Mouse (Mus musculus) gastrocnemius, adult 2 months (tissue): ENCODE measurements around the gene Rnf128. TPM values are rescaled to one million over a fixed set of nuclear protein-coding genes. Genes with fewer than 3 reads are reported as not detected.
"Not testable (repeated sequence)": the region's sequence is repeated elsewhere in the genome, so short reads cannot be mapped to it uniquely, and the experiment has no call there.

Source experiments
- DNase-seq: peaks from one replicate; pipeline ENCODE4 v3.0.0; 2022
- H3K27ac ChIP-seq: fragments of 200-600 bp; 2 replicates; pipeline ENCODE4 v1.8.1; 2022; ENCODE audit warnings: mild to moderate bottlenecking
- H3K4me3 ChIP-seq: fragments of 200-600 bp; 2 replicates; pipeline ENCODE4 v1.8.1; 2022; ENCODE audit warnings: mild to moderate bottlenecking, moderate library complexity
- CTCF ChIP-seq: fragments of 200-600 bp; IDR thresholded peaks from 2 replicates; pipeline ENCODE4 v1.8.1; 2022; ENCODE audit warnings: antibody characterized with exemption, mild to moderate bottlenecking, moderate library complexity
- intact Hi-C: fragments of 180-260 bp; cut with DNase I; formaldehyde crosslinking; loops from one replicate; pipeline ENCODE4 v1.15.1; 2025
- total RNA-seq, 2 experiments: library from RNA; stranded (reverse); gene quantifications; 2 replicates each; pipeline ENCODE4 v1.2.3; 2021

Gene Rnf128
- total RNA-seq, 2 experiments from 2014 or later = 14.7 to 26.6 TPM

DNA sequence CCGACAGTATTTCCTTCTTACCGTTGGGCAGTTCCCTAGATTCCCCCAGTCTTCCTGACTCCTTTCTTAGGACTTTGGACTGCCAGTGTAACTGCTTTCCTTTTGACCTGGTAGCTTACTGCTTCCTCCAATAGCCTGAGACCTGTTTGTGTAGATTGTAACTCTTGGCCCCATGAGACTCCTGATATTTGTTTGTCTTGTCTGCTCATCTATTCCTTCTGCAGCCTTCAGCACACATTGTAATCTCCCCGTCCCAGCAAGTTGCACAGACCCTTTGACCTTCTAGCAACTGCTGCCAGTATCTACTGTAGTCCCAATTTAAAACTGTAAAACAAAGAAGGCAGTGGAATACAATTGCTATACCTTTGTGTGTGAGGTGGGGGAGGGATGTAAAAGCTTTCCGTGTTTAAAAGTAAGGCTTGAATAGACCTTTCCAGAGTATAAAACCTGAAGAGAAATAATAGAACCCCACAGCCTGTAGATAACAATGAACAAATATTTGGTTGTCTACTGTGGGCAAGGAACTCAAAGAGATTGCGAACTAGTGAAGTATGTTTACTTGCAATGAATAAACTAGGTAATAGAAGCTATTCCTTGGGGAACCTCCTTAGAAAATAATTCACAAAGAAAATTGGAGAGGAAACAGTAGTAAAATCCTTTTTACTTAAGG, 726 bp upstream of the Rnf128 start:
- intact Hi-C loops = no loop called here

GRCm38 (mm10) chrX:139570054-139570453, 6.9 kb downstream of the Rnf128 start:
- no peak for DNase-seq
- intact Hi-C loops = no loop called here
- Histone ChIP-seq H3K4me3 (no peak overlapping the region), H3K27ac (no peak overlapping the region)
- no peak for TF ChIP-seq CTCF

More for the DNA sequence above, 726 bp upstream of the Rnf128 start:
- DNase-seq = no peak
- Histone ChIP-seq H3K27ac (no peak overlapping the region), H3K4me3 (no peak overlapping the region)
- no peak for TF ChIP-seq CTCF

DNA sequence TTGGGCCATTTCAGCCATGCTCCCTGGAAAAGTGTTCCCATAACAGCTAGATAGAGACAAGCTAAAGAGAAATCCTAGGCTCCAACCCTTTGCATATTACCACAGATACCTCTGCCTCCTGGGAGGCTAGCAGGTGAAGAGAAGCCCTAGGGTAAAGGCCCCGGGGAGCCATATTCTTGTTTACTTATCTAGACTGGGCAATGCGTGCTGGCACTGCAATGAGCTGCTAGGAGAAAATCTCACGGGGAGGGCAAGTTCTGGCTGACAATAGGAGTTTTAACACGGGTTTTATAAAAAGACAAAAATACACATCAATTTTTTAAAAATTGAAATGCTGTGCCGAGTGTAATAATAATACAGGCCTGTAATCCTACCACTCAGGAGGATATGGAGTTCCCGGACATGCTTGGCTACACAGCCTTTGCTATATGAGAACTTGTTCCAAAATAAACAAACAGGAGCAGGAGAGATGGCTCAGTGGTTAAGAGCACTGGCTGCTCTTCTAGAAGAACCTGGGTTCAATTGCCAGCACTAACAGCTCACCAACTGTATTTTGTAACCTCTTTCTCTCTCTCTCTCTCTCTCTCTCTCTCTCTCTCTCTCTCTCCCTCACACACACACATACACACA, 15.6 kb downstream of the Rnf128 start:
- intact Hi-C loops = no loop called here
- TF ChIP-seq CTCF = no peak
- Histone ChIP-seq H3K27ac (peak overlapping the region; percentile 28), H3K4me3 (no peak overlapping the region)
- DNase-seq = no peak

DNA sequence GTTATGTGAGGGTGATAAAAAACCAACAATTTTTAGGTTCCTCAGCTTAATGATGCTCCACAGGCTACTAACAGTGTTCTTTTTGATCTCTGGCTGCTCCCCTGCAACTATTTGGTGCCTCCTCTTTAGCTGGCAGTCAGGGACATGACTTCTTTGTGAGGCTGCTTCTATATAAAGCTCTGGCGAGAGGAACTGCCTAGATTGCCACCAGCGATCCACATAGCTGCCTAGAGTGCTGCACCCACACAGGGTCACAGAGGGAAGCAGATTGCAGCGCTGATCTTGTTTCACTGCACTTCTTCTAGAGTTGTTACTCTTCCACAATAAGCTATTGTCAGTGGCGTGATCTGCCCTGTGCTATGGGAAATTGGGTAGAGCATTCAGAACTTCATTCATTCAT, 20.5 kb downstream of the Rnf128 start:
- intact Hi-C loops = loop anchor here (10.0 kb wide), 1 partner anchor 169 kb away; no protein-coding TSS in a partner anchor
- no peak overlapping the region for H3K4me3 ChIP-seq
- peak; percentile 22 for DNase-seq
- no peak for TF ChIP-seq CTCF
- no peak overlapping the region for H3K27ac ChIP-seq

GRCm38 (mm10) chrX:139586676-139587075, 23.6 kb downstream of the Rnf128 start:
- not testable (repeated sequence) for DNase-seq
- intact Hi-C loops = loop anchor here (10.0 kb wide), 1 partner anchor 172 kb away; no protein-coding TSS in a partner anchor

DNA sequence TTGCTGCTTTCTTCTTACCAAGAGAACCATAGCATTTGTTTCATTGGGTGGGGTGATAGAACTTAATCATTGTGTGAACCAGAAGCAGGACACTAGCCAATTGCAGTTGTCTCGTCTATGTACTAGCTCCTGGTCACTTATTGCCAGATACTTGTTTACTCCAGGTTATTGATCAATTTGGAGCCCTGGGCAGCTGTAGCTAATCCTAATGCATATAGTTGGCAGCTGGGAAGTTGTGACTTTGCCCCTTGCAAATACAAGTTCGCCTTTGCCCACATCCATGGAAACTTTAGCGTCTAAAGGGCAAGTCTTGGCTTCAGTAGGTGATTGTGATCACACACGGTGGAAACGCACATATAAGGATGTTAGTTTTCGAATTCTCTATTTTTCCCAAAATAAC, 33.3 kb downstream of the Rnf128 start:
- TF ChIP-seq CTCF = no peak
- Histone ChIP-seq H3K27ac (no peak overlapping the region), H3K4me3 (no peak overlapping the region)
- intact Hi-C loops = no loop called here
- no peak for DNase-seq

More at GRCm38 (mm10) chrX:139586676-139587075, 23.6 kb downstream of the Rnf128 start:
- H3K4me3 ChIP-seq, H3K27ac ChIP-seq: not testable (repeated sequence)

DNA sequence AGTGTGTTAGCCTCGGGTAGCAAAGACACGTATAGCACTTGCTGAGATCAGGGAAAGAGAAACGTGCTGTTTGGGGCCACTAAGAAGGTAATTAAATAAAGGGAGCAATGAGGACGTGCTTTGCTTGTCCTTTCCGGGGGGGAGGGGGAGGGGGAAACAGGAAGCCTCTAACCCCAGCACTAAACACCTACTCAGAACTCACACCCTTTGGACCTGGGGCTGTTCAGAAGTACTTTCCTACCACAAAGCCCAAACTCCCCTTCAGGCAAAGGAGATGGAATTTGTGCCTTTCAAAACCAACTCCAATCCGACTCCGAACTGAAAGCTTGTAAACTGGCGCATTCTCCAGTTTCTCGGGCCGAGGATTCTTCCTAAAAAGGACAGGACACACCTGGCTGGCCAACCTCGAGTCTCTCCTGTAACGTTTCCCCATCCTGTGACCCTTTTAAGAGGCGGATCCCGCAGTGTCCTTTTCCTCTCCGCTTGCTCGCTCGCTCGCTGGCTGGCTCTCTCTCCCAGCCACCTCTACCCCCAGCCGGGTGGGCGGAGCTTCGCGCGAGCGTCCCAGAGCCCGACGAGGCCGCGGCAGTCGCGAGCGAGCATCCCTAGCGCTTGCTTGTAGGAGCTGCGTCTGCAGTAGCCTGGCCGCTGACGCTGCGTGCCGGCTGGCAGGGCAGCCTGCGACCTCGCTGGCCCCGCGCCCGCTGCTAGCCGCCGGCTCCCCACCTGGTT, 47.1 kb downstream of the Rnf128 start:
- intact Hi-C loops = no loop called here
- TF ChIP-seq CTCF = peak; percentile 8; the same call in 1 of the 2 replicates
- H3K4me3 ChIP-seq = peak overlapping the region; percentile 78
- DNase-seq = peak; percentile 87
- H3K27ac ChIP-seq = peak overlapping the region; percentile 85

DNA sequence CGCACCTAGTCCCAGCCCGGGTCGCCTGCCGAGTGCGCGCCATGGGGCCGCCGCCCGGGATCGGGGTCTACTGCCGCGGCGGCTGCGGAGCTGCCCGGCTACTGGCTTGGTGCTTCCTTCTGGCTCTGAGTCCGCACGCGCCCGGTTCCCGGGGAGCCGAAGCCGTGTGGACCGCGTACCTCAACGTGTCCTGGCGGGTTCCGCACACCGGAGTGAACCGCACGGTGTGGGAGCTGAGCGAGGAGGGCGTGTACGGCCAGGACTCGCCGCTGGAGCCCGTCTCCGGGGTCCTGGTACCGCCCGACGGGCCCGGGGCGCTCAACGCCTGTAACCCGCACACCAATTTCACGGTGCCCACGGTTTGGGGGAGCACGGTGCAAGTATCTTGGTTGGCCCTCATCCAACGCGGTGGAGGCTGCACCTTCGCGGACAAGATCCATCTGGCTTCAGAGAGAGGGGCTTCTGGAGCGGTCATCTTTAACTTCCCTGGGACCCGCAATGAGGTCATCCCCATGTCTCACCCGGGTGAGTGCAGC, 47.7 kb downstream of the Rnf128 start:
- peak; percentile 37 for DNase-seq
- no peak for TF ChIP-seq CTCF
- Histone ChIP-seq H3K27ac (peak overlapping the region; percentile 85), H3K4me3 (peak overlapping the region; percentile 78)
- intact Hi-C loops = no loop called here

DNA sequence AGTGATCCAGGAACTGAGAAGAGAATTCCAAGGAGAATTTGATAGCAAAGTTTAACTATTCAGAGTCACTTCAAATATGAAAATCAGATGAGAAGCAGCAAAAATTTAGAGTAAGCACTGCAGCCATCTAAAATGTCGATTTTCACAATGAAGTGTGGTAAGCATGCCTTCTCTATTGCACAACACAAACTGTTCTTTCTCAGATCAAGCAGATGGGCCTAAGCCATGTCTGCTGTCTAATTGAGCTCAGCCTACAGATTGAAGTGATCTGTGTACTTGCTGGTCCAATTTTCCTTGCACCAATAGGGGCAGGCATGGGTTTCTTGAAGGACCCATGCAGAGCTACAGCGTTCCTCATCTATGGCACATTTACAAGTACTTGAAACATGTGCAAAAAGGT, 51.6 kb downstream of the Rnf128 start:
- Histone ChIP-seq H3K27ac (no peak overlapping the region), H3K4me3 (no peak overlapping the region)
- no peak for TF ChIP-seq CTCF
- intact Hi-C loops = no loop called here
- DNase-seq = no peak

DNA sequence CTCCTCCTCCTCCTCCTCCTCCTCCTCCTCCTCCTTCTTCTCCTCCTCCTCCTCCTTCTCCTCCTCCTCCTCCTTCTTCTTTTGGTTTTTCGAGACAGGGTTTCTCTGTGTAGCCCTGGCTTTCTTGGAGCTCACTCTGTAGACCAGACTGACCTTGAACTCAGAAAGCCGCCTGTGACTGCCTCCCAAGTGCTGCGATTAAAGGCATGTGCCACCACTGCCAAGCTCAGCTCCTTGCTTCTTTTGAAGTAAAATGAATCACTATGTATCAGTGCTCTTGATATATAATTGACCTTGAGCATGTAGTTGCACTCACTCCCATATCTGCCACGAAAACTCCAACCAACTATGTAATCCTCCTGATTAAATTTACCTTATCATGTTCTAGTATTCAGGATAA, 59.0 kb downstream of the Rnf128 start:
- intact Hi-C loops = no loop called here
- DNase-seq = no peak
- Histone ChIP-seq H3K4me3 (no peak overlapping the region), H3K27ac (no peak overlapping the region)
- no peak for TF ChIP-seq CTCF

DNA sequence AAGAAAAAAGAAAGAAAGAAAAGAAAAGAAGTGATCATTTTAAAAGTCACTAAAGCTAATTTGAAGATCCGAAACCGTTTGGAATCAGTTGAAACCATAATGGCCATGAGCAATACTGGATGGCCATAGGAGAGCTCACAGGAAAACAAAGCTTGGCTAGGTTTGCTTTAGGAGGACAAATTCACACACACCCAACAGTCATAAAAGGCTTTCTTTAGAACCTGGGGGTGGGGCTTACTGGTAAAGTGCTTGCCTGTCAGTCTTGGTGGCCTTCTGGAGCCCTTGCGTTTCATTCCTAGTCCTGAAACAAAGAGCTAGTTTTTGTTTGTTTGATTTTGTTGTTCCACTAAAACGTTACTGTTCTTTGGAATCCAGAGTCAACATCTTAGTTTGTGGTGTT, 71.6 kb downstream of the Rnf128 start:
- no peak for TF ChIP-seq CTCF
- Histone ChIP-seq H3K27ac (no peak overlapping the region), H3K4me3 (no peak overlapping the region)
- intact Hi-C loops = no loop called here
- no peak for DNase-seq

GRCm38 (mm10) chrX:139639744-139640143, 76.6 kb downstream of the Rnf128 start:
- Histone ChIP-seq H3K27ac (no peak overlapping the region), H3K4me3 (no peak overlapping the region)
- DNase-seq = no peak
- intact Hi-C loops = no loop called here
- TF ChIP-seq CTCF = no peak

DNA sequence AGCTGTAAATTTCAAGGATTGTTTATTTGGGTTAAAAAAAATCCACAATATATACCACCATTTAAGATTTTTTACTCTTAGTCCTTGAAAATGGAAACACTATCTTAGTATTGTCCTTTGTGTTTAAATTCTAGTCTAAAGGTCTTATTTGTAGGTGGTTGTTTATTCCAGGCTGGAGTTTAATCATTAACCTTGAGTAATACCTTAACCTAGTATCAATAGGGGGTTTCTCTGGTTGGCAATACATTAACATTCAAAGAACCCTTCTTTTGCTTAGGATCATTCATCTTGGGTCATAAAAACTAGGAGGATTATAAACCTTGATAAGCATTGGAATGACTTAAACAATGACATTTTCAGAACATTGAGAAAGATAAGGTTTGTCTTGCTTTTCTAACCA, 77.3 kb downstream of the Rnf128 start:
- intact Hi-C loops = no loop called here
- Histone ChIP-seq H3K27ac (no peak overlapping the region), H3K4me3 (no peak overlapping the region)
- no peak for TF ChIP-seq CTCF
- DNase-seq = no peak
